Mouse (Mus musculus) cortical plate, adult 2 months (tissue): ENCODE results near the gene Ppp1r1c.

Experiments used
- CTCF ChIP-seq: fragments of 200-500 bp; IDR thresholded peaks from 2 replicates; pipeline ENCODE4 v1.5.1; 2011; ENCODE audit warnings: mild to moderate bottlenecking, control low read depth, low read length; ENCODE audit not compliant: insufficient read depth; ENCODE audit errors: extremely low read depth
- POLR2A ChIP-seq: fragments of 200-500 bp; IDR thresholded peaks from 2 replicates; pipeline ENCODE4 v1.6.1; 2011; ENCODE audit warnings: mild to moderate bottlenecking, low read length, control low read depth; ENCODE audit not compliant: insufficient read depth; ENCODE audit errors: extremely low read depth

GRCm38 (mm10) chr2:79839513-79839912 lies 131.9 kb downstream of the Ppp1r1c start:
- TF ChIP-seq CTCF (no peak), POLR2A (no peak)
